8 mouse cellular contexts compared by ENCODE assay signal in genomic region chr11:96789990-96790389, GRCm38 (mm10). TPM values are rescaled to one million over a fixed set of nuclear protein-coding genes. Genes with fewer than 3 reads are reported as not detected.
DNase-seq lines count a peak whose midpoint lies in the region; ATAC-seq lines count a peak whose summit lies in the region.

No protein-coding gene starts in this region.

- WGBS in heart, embryonic 13.5 days = 5% methylated on average over 5 of the region's 5 CpGs
- 13% methylated on average over 5 of the region's 5 CpGs for WGBS in heart, embryonic 16.5 days
- 7% methylated on average over 5 of the region's 5 CpGs for WGBS in midbrain, embryonic 10.5 days

- peak overlapping the region; percentile 96 for H3K9ac ChIP-seq in heart, embryonic 13.5 days
- peak overlapping the region; percentile 95 for H3K9ac ChIP-seq in heart, embryonic 16.5 days (ENCODE audit: low read length)

- H3K4me1 ChIP-seq in heart, embryonic 13.5 days = peaks cover 46% of the 10 kb centered on the region
- H3K4me1 ChIP-seq in heart, embryonic 16.5 days (ENCODE audit: control insufficient read depth, insufficient read depth, low read length) = peaks cover 16% of the 10 kb centered on the region
- peaks cover 37% of the 10 kb centered on the region for H3K4me1 ChIP-seq in midbrain, embryonic 10.5 days

- no peaks in the 10 kb centered on the region for H3K9me3 ChIP-seq in heart, embryonic 13.5 days
- no peaks in the 10 kb centered on the region for H3K9me3 ChIP-seq in heart, embryonic 16.5 days (replicated peaks; ENCODE audit: control insufficient read depth, low read length)
- no peaks in the 10 kb centered on the region for H3K9me3 ChIP-seq in midbrain, embryonic 10.5 days (replicated peaks)

- no peaks in the 10 kb centered on the region for H3K27me3 ChIP-seq in heart, embryonic 13.5 days (replicated peaks)
- no peaks in the 10 kb centered on the region for H3K27me3 ChIP-seq in heart, embryonic 16.5 days (ENCODE audit: control insufficient read depth, insufficient read depth, low read length)
- H3K27me3 ChIP-seq in midbrain, embryonic 10.5 days (ENCODE audit: low read depth, poor library complexity, severe bottlenecking) = no peaks in the 10 kb centered on the region

- H3K4me2 ChIP-seq in heart, embryonic 13.5 days = peak overlapping the region; percentile 96
- peak overlapping the region; percentile 79 for H3K4me2 ChIP-seq in heart, embryonic 16.5 days (ENCODE audit: low read depth, low read length)

- H3K4me3 ChIP-seq in heart, embryonic 13.5 days = peak overlapping the region; percentile 89
- peak overlapping the region; percentile 99 for H3K4me3 ChIP-seq in heart, embryonic 16.5 days (ENCODE audit: low read length)
- peak overlapping the region; percentile 96 for H3K4me3 ChIP-seq in midbrain, embryonic 10.5 days

- intact Hi-C loops in heart, postnatal 25 days (cut with DNase I) = loop anchor here (2.0 to 5.0 kb wide), 2 partner anchors 13 to 37 kb away; partner anchors contain the start of genes Nfe2l1 and Snx11
- intact Hi-C loops in left cerebral cortex, postnatal 25 days (cut with DNase I) = loop anchor here (2.0 to 5.0 kb wide), 3 partner anchors 71 to 513 kb away; partner anchors contain the start of gene Cdk5rap3

- DNase-seq in heart, postnatal 25 days (ENCODE audit: low spot score) = no peak
- peak; percentile 32 for DNase-seq in MN1 (ENCODE audit: low spot score)
- no peak for DNase-seq in midbrain, embryonic 10.5 days (ENCODE audit: low spot score)
- DNase-seq in left cerebral cortex, postnatal 25 days (ENCODE audit: low spot score in 2 of 2) = no peak
- no peak for DNase-seq in layer of hippocampus, postnatal 25 days (ENCODE audit: extremely low spot score in 1 of 2, low spot score in 1 of 2)
- no peak for DNase-seq in adrenal gland, postnatal 4 days (ENCODE audit: low spot score in 2 of 2)

- H3K36me3 ChIP-seq in heart, embryonic 13.5 days = peaks cover 14% of the 10 kb centered on the region
- no peaks in the 10 kb centered on the region for H3K36me3 ChIP-seq in heart, embryonic 16.5 days (ENCODE audit: control insufficient read depth, insufficient read depth)
- peaks cover 36% of the 10 kb centered on the region for H3K36me3 ChIP-seq in midbrain, embryonic 10.5 days

- no peak for ATAC-seq in heart, embryonic 13.5 days (ENCODE audit: extremely low read depth, insufficient number of reproducible peaks, low FRiP score, low TSS enrichment)
- ATAC-seq in heart, embryonic 16.5 days (replicated peaks; ENCODE audit: extremely low read depth, insufficient read depth, low FRiP score) = no peak

- peak overlapping the region; percentile 98 for H3K27ac ChIP-seq in heart, embryonic 13.5 days (replicated peaks)
- H3K27ac ChIP-seq in heart, embryonic 16.5 days (ENCODE audit: low read length) = peak overlapping the region; percentile 98
- peak overlapping the region; percentile 99 for H3K27ac ChIP-seq in midbrain, embryonic 10.5 days (replicated peaks)

RNA-seq across cellular contexts. Expression of gene Cbx1, which starts 1.1 kb away (rescaled TPM):
- 53.3 and 56.4 TPM in 2 replicates for polyA plus RNA-seq in heart, embryonic 13.5 days (2015; fragmentation: Nextera tagmentation; extraction: Ambion mirVana)
- 10 to 100 TPM; 36.6 to 39.0 TPM for total RNA-seq in heart, postnatal 25 days (2021)
- polyA plus RNA-seq in heart, embryonic 16.5 days (2015; fragmentation: Nextera tagmentation; extraction: Ambion mirVana) = 45.3 and 49.9 TPM in 2 replicates
- 193 and 198 TPM in 2 replicates for polyA plus RNA-seq in midbrain, embryonic 10.5 days (2016; fragmentation: Nextera tagmentation; extraction: Ambion mirVana)
- total RNA-seq in left cerebral cortex, postnatal 25 days (2021) = 10 to 100 TPM; 47.0 to 47.7 TPM
- 10 to 100 TPM; 49.4 to 52.0 TPM for total RNA-seq in layer of hippocampus, postnatal 25 days (2021)
- total RNA-seq in adrenal gland, postnatal 4 days (2021) = 100 to 1,000 TPM in 1 of 2 experiments, 10 to 100 TPM in 1; 93.5 to 109 TPM

RNA-seq across cellular contexts. Expression of gene Snx11, which starts 12.6 kb away (rescaled TPM):
- polyA plus RNA-seq in heart, embryonic 13.5 days (2015; fragmentation: Nextera tagmentation; extraction: Ambion mirVana) = 10.7 and 11.8 TPM in 2 replicates
- 10 to 100 TPM; 12.1 to 13.4 TPM for total RNA-seq in heart, postnatal 25 days (2021)
- 11.9 and 14.0 TPM in 2 replicates for polyA plus RNA-seq in heart, embryonic 16.5 days (2015; fragmentation: Nextera tagmentation; extraction: Ambion mirVana)
- polyA plus RNA-seq in midbrain, embryonic 10.5 days (2016; fragmentation: Nextera tagmentation; extraction: Ambion mirVana) = 27.6 and 33.0 TPM in 2 replicates
- total RNA-seq in left cerebral cortex, postnatal 25 days (2021) = 10 to 100 TPM; 43.3 to 47.3 TPM
- 10 to 100 TPM; 40.9 to 49.4 TPM for total RNA-seq in layer of hippocampus, postnatal 25 days (2021)
- total RNA-seq in adrenal gland, postnatal 4 days (2021) = 10 to 100 TPM; 27.8 TPM

RNA-seq across cellular contexts. Expression of gene Nfe2l1, which starts 39.8 kb away (rescaled TPM):
- polyA plus RNA-seq in heart, embryonic 13.5 days (2015; fragmentation: Nextera tagmentation; extraction: Ambion mirVana) = 67.2 and 70.8 TPM in 2 replicates
- 100 to 1,000 TPM; 346 to 370 TPM for total RNA-seq in heart, postnatal 25 days (2021)
- polyA plus RNA-seq in heart, embryonic 16.5 days (2015; fragmentation: Nextera tagmentation; extraction: Ambion mirVana) = 81.3 and 90.1 TPM in 2 replicates
- polyA plus RNA-seq in midbrain, embryonic 10.5 days (2016; fragmentation: Nextera tagmentation; extraction: Ambion mirVana) = 71.9 and 78.0 TPM in 2 replicates
- total RNA-seq in left cerebral cortex, postnatal 25 days (2021) = 100 to 1,000 TPM; 258 to 264 TPM
- 100 to 1,000 TPM; 215 to 234 TPM for total RNA-seq in layer of hippocampus, postnatal 25 days (2021)
- 100 to 1,000 TPM; 269 to 272 TPM for total RNA-seq in adrenal gland, postnatal 4 days (2021)

RNA-seq across cellular contexts. Expression of gene Copz2, which starts 59.7 kb away (rescaled TPM):
- polyA plus RNA-seq in heart, embryonic 13.5 days (2015; fragmentation: Nextera tagmentation; extraction: Ambion mirVana) = 109 and 113 TPM in 2 replicates
- total RNA-seq in heart, postnatal 25 days (2021) = 10 to 100 TPM; 33.4 to 37.5 TPM
- polyA plus RNA-seq in heart, embryonic 16.5 days (2015; fragmentation: Nextera tagmentation; extraction: Ambion mirVana) = 118 and 129 TPM in 2 replicates
- 44.9 and 46.1 TPM in 2 replicates for polyA plus RNA-seq in midbrain, embryonic 10.5 days (2016; fragmentation: Nextera tagmentation; extraction: Ambion mirVana)
- 1 to 10 TPM; 3.8 to 6.0 TPM for total RNA-seq in left cerebral cortex, postnatal 25 days (2021)
- total RNA-seq in layer of hippocampus, postnatal 25 days (2021) = 1 to 10 TPM; 6.5 to 6.8 TPM
- 10 to 100 TPM; 53.2 to 62.5 TPM for total RNA-seq in adrenal gland, postnatal 4 days (2021)
